8 mouse cellular contexts compared by ENCODE assay signal in genomic region chr11:120189459-120190312, GRCm38 (mm10). TPM values are rescaled to one million over a fixed set of nuclear protein-coding genes. Genes with fewer than 3 reads are reported as not detected.
DNase-seq lines count a peak whose midpoint lies in the region; ATAC-seq lines count a peak whose summit lies in the region.

No protein-coding gene starts in this region.

- intact Hi-C loops in gastrocnemius, postnatal 36 days (cut with DNase I) = loop anchor here (1.0 to 5.0 kb wide), 2 partner anchors 41 to 118 kb away; no protein-coding TSS in a partner anchor
- intact Hi-C loops in left cerebral cortex, postnatal 10 days (cut with DNase I) = loop anchor here (1.0 to 5.0 kb wide), 3 partner anchors 44 to 158 kb away; partner anchors contain the start of gene Actg1

- H3K4me1 ChIP-seq in intestine, embryonic 14.5 days (replicated peaks; ENCODE audit: control insufficient read depth, insufficient read depth, low read length) = peaks cover 28% of the 10 kb centered on the region

- H3K27me3 ChIP-seq in intestine, embryonic 14.5 days (replicated peaks; ENCODE audit: control insufficient read depth, insufficient read depth, low read length) = no peaks in the 10 kb centered on the region

- under 1% methylated on average over 54 of the region's 68 CpGs for WGBS in intestine, embryonic 14.5 days

- peak overlapping the region; percentile 97 for H3K4me2 ChIP-seq in intestine, embryonic 14.5 days (ENCODE audit: low read length)

- H3K4me3 ChIP-seq in intestine, embryonic 14.5 days (ENCODE audit: low read depth, low read length) = peak overlapping the region; percentile 83

- peak; percentile 86 for ATAC-seq in intestine, embryonic 14.5 days (replicated peaks; ENCODE audit: low FRiP score, low TSS enrichment, low read depth)
- peak; percentile 98 for ATAC-seq in megakaryocyte progenitor cell, adult 5-6 weeks (replicated peaks; ENCODE audit: poor library complexity)

- peak; percentile 100 for DNase-seq in adrenal gland, postnatal 10 days
- peak; percentile 99 for DNase-seq in embryo, embryonic 9.5 days (ENCODE audit: extremely low spot score)
- peak; percentile 94 to 99 for DNase-seq in gastrocnemius, postnatal 36 days
- DNase-seq in intestine, embryonic 14.5 days (ENCODE audit: low spot score) = peak; percentile 95
- peak; percentile 99 to 100 for DNase-seq in left cerebral cortex, postnatal 10 days (ENCODE audit: extremely low spot score in 1 of 2, low spot score in 2 of 2)
- DNase-seq in right cerebral cortex, postnatal 10 days (ENCODE audit: low spot score in 2 of 2) = peak; percentile 100
- DNase-seq in urinary bladder, postnatal 14 days (ENCODE audit: low spot score) = peak; percentile 99

- peak overlapping the region; percentile 97 for H3K27ac ChIP-seq in intestine, embryonic 14.5 days (ENCODE audit: low read depth)

- 0 out of 2 replicates have a peak, but pooled peaks cover 6% of the 10 kb centered on the region for H3K36me3 ChIP-seq in intestine, embryonic 14.5 days (ENCODE audit: control insufficient read depth, insufficient read depth, low read length)

- no peaks in the 10 kb centered on the region for H3K9me3 ChIP-seq in intestine, embryonic 14.5 days (ENCODE audit: control insufficient read depth, low read length)

- peak overlapping the region; percentile 91 for H3K9ac ChIP-seq in intestine, embryonic 14.5 days (ENCODE audit: low read length)

RNA-seq across cellular contexts. Expression of gene Slc38a10, which starts 38.5 kb away (rescaled TPM):
- total RNA-seq in adrenal gland, postnatal 10 days (2021) = 100 to 1,000 TPM; 113 to 117 TPM
- total RNA-seq in gastrocnemius, postnatal 36 days (2021) = 10 to 100 TPM; 43.0 to 43.4 TPM
- polyA plus RNA-seq in intestine, embryonic 14.5 days (2014; fragmentation: Nextera tagmentation; extraction: Ambion mirVana) = 77.1 and 78.0 TPM in 2 replicates
- 100 to 1,000 TPM; 107 to 118 TPM for total RNA-seq in left cerebral cortex, postnatal 10 days (2021)
- total RNA-seq in megakaryocyte progenitor cell, adult 5-6 weeks (2015) = 31.6 and 33.3 TPM in 2 replicates
- 40.2 and 41.2 TPM in 2 replicates for total RNA-seq in megakaryocyte progenitor cell, adult 5-6 weeks (2017)

RNA-seq across cellular contexts. Expression of gene Bahcc1, which starts 43.1 kb away (rescaled TPM):
- total RNA-seq in adrenal gland, postnatal 10 days (2021) = 10 to 100 TPM; 13.8 to 20.5 TPM
- 1 to 10 TPM; 2.3 to 4.1 TPM for total RNA-seq in gastrocnemius, postnatal 36 days (2021)
- 12.1 and 12.7 TPM in 2 replicates for polyA plus RNA-seq in intestine, embryonic 14.5 days (2014; fragmentation: Nextera tagmentation; extraction: Ambion mirVana)
- total RNA-seq in left cerebral cortex, postnatal 10 days (2021) = 10 to 100 TPM; 19.7 to 20.6 TPM
- total RNA-seq in megakaryocyte progenitor cell, adult 5-6 weeks (2015) = 12.1 and 17.2 TPM in 2 replicates
- total RNA-seq in megakaryocyte progenitor cell, adult 5-6 weeks (2017) = 3.9 and 5.4 TPM in 2 replicates

Comparison
In these comparisons a context has a peak if more than half of its experiments do, and no peak if none do; other contexts are left out.
1. Peak in every context shown above with its lines: DNase-seq, ATAC-seq, H3K4me3 ChIP-seq and H3K27ac ChIP-seq.